Mouse (Mus musculus) limb, embryonic 12.5 days (tissue): ENCODE measurements at regions not wholly inside any gene's neighbourhood (a gene's known extent, or its start where the extent isn't known, plus 50 kb on each side); places are given as distances from the start of the nearest gene placed in this dataset.

Experiments
- ATAC-seq: fragments of 200-750 bp; cut with Nextera tagmentation; 2 replicates; pipeline ENCODE4 v1.8.0; 2017; ENCODE audit warnings: low read depth, moderate TSS enrichment; ENCODE audit not compliant: insufficient number of reproducible peaks, insufficient read depth, low FRiP score, low TSS enrichment
- H3K27ac ChIP-seq: fragments of 300-500 bp; sonication (generic); 2 replicates; pipeline ENCODE4 v1.5.1; 2016; ENCODE audit warnings: mild to moderate bottlenecking, moderate library complexity
- H3K27me3 ChIP-seq: fragments of 300-500 bp; sonication (generic); 2 replicates; pipeline ENCODE4 v1.6.1; 2016; ENCODE audit warnings: mild to moderate bottlenecking, moderate library complexity
- H3K36me3 ChIP-seq: fragments of 300-500 bp; sonication (generic); 2 replicates; pipeline ENCODE4 v1.6.1; 2016; ENCODE audit warnings: mild to moderate bottlenecking, moderate library complexity
- H3K4me1 ChIP-seq: fragments of 300-500 bp; sonication (generic); replicated peaks from 2 replicates; pipeline ENCODE4 v1.6.1; 2016
- H3K4me2 ChIP-seq: fragments of 300-500 bp; sonication (generic); 2 replicates; pipeline ENCODE4 v1.6.1; 2016; ENCODE audit warnings: mild to moderate bottlenecking, moderate library complexity
- H3K4me3 ChIP-seq: fragments of 300-500 bp; sonication (generic); replicated peaks from 2 replicates; pipeline ENCODE4 v1.5.1; 2016; ENCODE audit warnings: mild to moderate bottlenecking
- H3K9ac ChIP-seq: fragments of 300-500 bp; sonication (generic); replicated peaks from 2 replicates; pipeline ENCODE4 v1.6.1; 2016; ENCODE audit warnings: mild to moderate bottlenecking, moderate library complexity
- H3K9me3 ChIP-seq: fragments of 300-500 bp; sonication (generic); 2 replicates; pipeline ENCODE4 v1.6.1; 2016; ENCODE audit warnings: mild to moderate bottlenecking, moderate library complexity
- WGBS: fragments of 180-500 bp; shearing (Covaris S2); methylation state at CpG from one replicate; pipeline ENCODE4 v1.1.7; 2016; 5-methylcytosine and 5-hydroxymethylcytosine counted together

- WGBS = 47% methylated on average over 2 of the region's 2 CpGs
- Histone ChIP-seq H3K4me3 (no peak overlapping the region), H3K27me3 (no peaks in the 10 kb centered on the region), H3K27ac (no peak overlapping the region), H3K9me3 (no peaks in the 10 kb centered on the region), H3K4me1 (no peaks in the 10 kb centered on the region), H3K9ac (no peak overlapping the region), H3K36me3 (no peaks in the 10 kb centered on the region), H3K4me2 (no peak overlapping the region)
- no peak for ATAC-seq
Observed at GRCm38 (mm10) chr4:70952671-70953070, 417.9 kb upstream of the Megf9 start.

- Histone ChIP-seq H3K27ac (no peak overlapping the region), H3K36me3 (no peaks in the 10 kb centered on the region), H3K4me3 (no peak overlapping the region), H3K9ac (no peak overlapping the region), H3K4me1 (no peaks in the 10 kb centered on the region), H3K4me2 (no peak overlapping the region), H3K9me3 (no peaks in the 10 kb centered on the region), H3K27me3 (no peaks in the 10 kb centered on the region)
- 85% methylated on average over 2 of the region's 2 CpGs for WGBS
- no peak for ATAC-seq
Observed at GRCm38 (mm10) chr4:70940146-70940545, 405.4 kb upstream of the Megf9 start.

- Histone ChIP-seq H3K27ac (no peak overlapping the region), H3K27me3 (no peaks in the 10 kb centered on the region)
- ATAC-seq = no peak
Observed at GRCm38 (mm10) chr4:70934140-70934539, 399.3 kb upstream of the Megf9 start.

GRCm38 (mm10) chr4:70921972-70922692 lies 387.3 kb upstream of the Megf9 start:
- no peak overlapping the region for H3K9ac ChIP-seq
- no peaks in the 10 kb centered on the region for H3K36me3 ChIP-seq
- H3K4me3 ChIP-seq = no peak overlapping the region
- no peaks in the 10 kb centered on the region for H3K9me3 ChIP-seq
- H3K27me3 ChIP-seq = no peaks in the 10 kb centered on the region
- no peak for ATAC-seq
- no peak overlapping the region for H3K27ac ChIP-seq
- no peaks in the 10 kb centered on the region for H3K4me1 ChIP-seq
- WGBS = 70% methylated on average over 3 of the region's 3 CpGs
- H3K4me2 ChIP-seq = no peak overlapping the region

More at GRCm38 (mm10) chr4:70934140-70934539, 399.3 kb upstream of the Megf9 start:
- Histone ChIP-seq H3K9ac (no peak overlapping the region), H3K36me3 (no peaks in the 10 kb centered on the region), H3K4me1 (no peaks in the 10 kb centered on the region), H3K9me3 (no peaks in the 10 kb centered on the region), H3K4me2 (no peak overlapping the region), H3K4me3 (no peak overlapping the region)

GRCm38 (mm10) chr4:70914566-70914965 lies 379.8 kb upstream of the Megf9 start:
- no peak for ATAC-seq
- Histone ChIP-seq H3K4me1 (no peaks in the 10 kb centered on the region), H3K27me3 (no peaks in the 10 kb centered on the region), H3K4me3 (no peak overlapping the region), H3K27ac (no peak overlapping the region), H3K36me3 (no peaks in the 10 kb centered on the region), H3K9ac (no peak overlapping the region), H3K4me2 (no peak overlapping the region), H3K9me3 (no peaks in the 10 kb centered on the region)

GRCm38 (mm10) chr4:70906771-70907749 lies 372.3 kb upstream of the Megf9 start:
- WGBS = 49% methylated on average over 3 of the region's 3 CpGs
- ATAC-seq = peak; percentile 59; the same call in 1 of the 2 replicates

More at GRCm38 (mm10) chr4:70906771-70907749, 372.3 kb upstream of the Megf9 start:
- Histone ChIP-seq H3K4me3 (no peak overlapping the region), H3K4me1 (no peaks in the 10 kb centered on the region), H3K4me2 (no peak overlapping the region), H3K27me3 (no peaks in the 10 kb centered on the region; the same call in 1 of the 2 replicates), H3K9me3 (no peaks in the 10 kb centered on the region), H3K27ac (no peak overlapping the region), H3K9ac (no peak overlapping the region), H3K36me3 (no peaks in the 10 kb centered on the region)
